Mouse (Mus musculus) heart, adult 2 months (tissue): ENCODE results near the gene Sspo. TPM values are rescaled to one million over a fixed set of nuclear protein-coding genes. Genes with fewer than 3 reads are reported as not detected.

ENCODE experiments used
- DNase-seq, 2 experiments: peaks; one replicate each; pipeline ENCODE4 v3.0.0; 2021
- H3K27ac ChIP-seq: fragments of 200-600 bp; 2 replicates; pipeline ENCODE4 v1.8.1; 2022
- H3K27me3 ChIP-seq: fragments of 200-500 bp; 2 replicates; pipeline ENCODE4 v1.6.1; 2012; ENCODE audit warnings: mild to moderate bottlenecking, low read length, inconsistent platforms, mixed read lengths; ENCODE audit not compliant: control insufficient read depth, insufficient read depth
- H3K36me3 ChIP-seq: fragments of 200-500 bp; 2 replicates; pipeline ENCODE4 v1.6.1; 2012; ENCODE audit warnings: low read length, inconsistent platforms; ENCODE audit not compliant: control insufficient read depth, insufficient read depth
- H3K4me1 ChIP-seq: fragments of 200-500 bp; 2 replicates; pipeline ENCODE4 v1.6.1; 2011; ENCODE audit warnings: low read length; ENCODE audit not compliant: control insufficient read depth, insufficient read depth
- H3K4me3 ChIP-seq: fragments of 200-600 bp; 2 replicates; pipeline ENCODE4 v1.8.1; 2022
- H3K79me2 ChIP-seq: fragments of 200-500 bp; replicated peaks from 2 replicates; pipeline ENCODE4 v1.6.1; 2012; ENCODE audit warnings: mild to moderate bottlenecking, inconsistent platforms, low read length, moderate library complexity, mixed read lengths; ENCODE audit not compliant: control insufficient read depth, insufficient read depth
- H3K9ac ChIP-seq: fragments of 200-500 bp; 2 replicates; pipeline ENCODE4 v1.6.1; 2012; ENCODE audit warnings: low read depth, mild to moderate bottlenecking, control low read depth, inconsistent platforms, low read length, mixed read lengths
- CTCF ChIP-seq: fragments of 200-600 bp; IDR thresholded peaks from 2 replicates; pipeline ENCODE4 v1.8.1; 2022; ENCODE audit warnings: antibody characterized with exemption, mild to moderate bottlenecking, moderate library complexity
- EP300 ChIP-seq: fragments of 200-500 bp; IDR thresholded peaks from 2 replicates; pipeline ENCODE4 v1.6.1; 2011; ENCODE audit warnings: low read depth, low read length, control low read depth; ENCODE audit not compliant: insufficient read depth
- POLR2A ChIP-seq: fragments of 200-500 bp; IDR thresholded peaks from 2 replicates; pipeline ENCODE4 v1.6.1; 2011; ENCODE audit warnings: mild to moderate bottlenecking, low read depth, low read length, control low read depth; ENCODE audit not compliant: insufficient read depth
- WGBS: fragments of 180-500 bp; shearing (Covaris S2); methylation state at CpG from one replicate; pipeline ENCODE4 v1.1.7; 2018; 5-methylcytosine and 5-hydroxymethylcytosine counted together
- intact Hi-C: fragments of 180-260 bp; cut with DNase I; formaldehyde crosslinking; loops from one replicate; pipeline ENCODE4 v1.15.1; 2025
- polyA plus RNA-seq: library from polyadenylated mRNA; depleted of rRNA; stranded (reverse); fragments of >200 nt; gene quantifications from 2 replicates; pipeline ENCODE4 v1.2.3, GENCODE M21; 2012
- total RNA-seq, 2 experiments: library from RNA; stranded (reverse); gene quantifications; 2 replicates each; pipeline ENCODE4 v1.2.3; 2021

The Sspo gene
- total and polyA plus RNA-seq, 3 experiments, result 0.18 to 1.7 (median 0.47) TPM

DNA sequence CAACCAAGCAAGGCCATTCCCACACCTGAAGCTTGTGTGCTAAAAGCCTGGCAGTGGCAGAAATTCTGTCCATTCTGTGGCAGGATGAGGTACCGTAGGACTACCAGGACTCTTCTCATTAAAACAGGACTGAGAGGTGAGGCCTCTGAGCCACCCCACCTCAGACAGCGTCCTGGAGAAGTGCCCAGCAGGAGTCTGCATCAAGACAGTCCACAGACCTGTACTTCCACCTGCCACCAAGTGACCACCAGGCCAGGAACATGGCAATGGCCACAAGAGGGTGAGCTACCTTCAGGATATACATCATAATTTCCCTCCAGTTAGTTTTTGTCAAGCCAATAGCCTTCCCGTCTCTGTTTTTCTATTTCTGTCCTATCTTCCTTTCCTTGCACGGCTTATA lies 35.9 kb upstream of the Sspo start:
- DNase-seq, result peak in 1 of 2 experiments; percentile 16
- H3K4me3 ChIP-seq, result no peak overlapping the region
- H3K27me3 ChIP-seq, result no peaks in the 10 kb centered on the region
- no peak overlapping the region; the same call in none of the 2 replicates for H3K27ac ChIP-seq
- 63% methylated on average over 4 of the region's 4 CpGs for WGBS
- no peak overlapping the region for H3K9ac ChIP-seq
- H3K79me2 ChIP-seq, result no peaks in the 10 kb centered on the region
- intact Hi-C loops, result no loop called here
- no peaks in the 10 kb centered on the region; the same call in 1 of the 2 replicates for H3K36me3 ChIP-seq
- peaks cover 2% of the 10 kb centered on the region; the same call in 1 of the 2 replicates for H3K4me1 ChIP-seq
- TF ChIP-seq POLR2A (no peak), CTCF (peak; percentile 23; the same call in 1 of the 2 replicates), EP300 (no peak)

DNA sequence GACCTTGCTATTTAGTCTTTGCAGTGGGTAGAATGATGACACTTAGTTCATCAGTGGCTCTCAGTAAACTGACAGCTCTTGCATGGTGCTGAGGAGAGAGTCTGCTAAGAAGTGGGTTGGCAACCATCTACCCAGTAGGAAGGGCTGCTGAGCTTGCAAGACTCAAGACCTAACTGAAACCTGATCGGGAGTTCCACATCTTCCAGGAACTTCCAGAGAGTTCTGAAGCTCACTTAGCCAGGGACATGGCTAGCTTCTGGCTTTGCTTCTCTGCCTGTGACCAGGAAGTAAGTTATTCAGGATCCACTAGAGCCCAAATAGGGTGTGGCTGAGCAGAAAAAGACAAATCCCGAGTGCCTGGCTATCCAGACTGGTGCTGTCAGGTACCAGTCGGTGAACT lies 35.4 kb upstream of the Sspo start:
- no peaks in the 10 kb centered on the region for H3K27me3 ChIP-seq
- H3K9ac ChIP-seq, result no peak overlapping the region
- H3K4me3 ChIP-seq, result no peak overlapping the region
- WGBS, result 85% methylated on average over 3 of the region's 3 CpGs
- intact Hi-C loops, result no loop called here
- no peaks in the 10 kb centered on the region; the same call in 1 of the 2 replicates for H3K36me3 ChIP-seq
- TF ChIP-seq CTCF (no peak), POLR2A (no peak), EP300 (no peak)
- H3K4me1 ChIP-seq, result peaks cover 2% of the 10 kb centered on the region; the same call in 1 of the 2 replicates
- DNase-seq, result no peak
- H3K27ac ChIP-seq, result no peak overlapping the region
- H3K79me2 ChIP-seq, result no peaks in the 10 kb centered on the region

DNA sequence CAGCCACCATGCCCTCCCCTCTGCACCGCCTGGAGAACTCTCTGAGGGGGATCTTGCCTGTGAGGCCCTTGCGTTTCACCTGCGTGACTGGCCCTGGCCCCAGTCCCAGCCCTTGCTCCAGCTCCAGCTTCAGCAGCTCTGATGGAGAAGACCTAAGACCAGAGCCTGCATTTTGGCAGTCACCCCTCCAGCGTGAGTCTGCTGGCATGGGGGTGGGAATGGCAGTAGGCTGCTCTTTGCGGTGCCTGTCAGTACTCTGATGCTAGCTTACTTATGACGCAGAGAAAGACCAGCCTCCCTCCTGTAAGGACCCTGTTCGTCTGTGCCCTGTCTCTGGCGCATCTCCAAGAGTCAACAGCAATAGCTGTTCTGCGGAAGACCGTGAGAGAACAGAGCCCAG lies 34.9 kb upstream of the Sspo start:
- Histone ChIP-seq H3K4me3 (no peak overlapping the region), H3K79me2 (no peaks in the 10 kb centered on the region), H3K36me3 (no peaks in the 10 kb centered on the region; the same call in 1 of the 2 replicates), H3K9ac (no peak overlapping the region), H3K4me1 (peaks cover 2% of the 10 kb centered on the region; the same call in 1 of the 2 replicates), H3K27ac (no peak overlapping the region), H3K27me3 (no peaks in the 10 kb centered on the region)
- peak in 1 of 2 experiments; percentile 13 for DNase-seq
- 75% methylated on average over 10 of the region's 10 CpGs for WGBS
- TF ChIP-seq POLR2A, result no peak
- TF ChIP-seq CTCF, result no peak
- no peak for TF ChIP-seq EP300
- intact Hi-C loops, result no loop called here

DNA sequence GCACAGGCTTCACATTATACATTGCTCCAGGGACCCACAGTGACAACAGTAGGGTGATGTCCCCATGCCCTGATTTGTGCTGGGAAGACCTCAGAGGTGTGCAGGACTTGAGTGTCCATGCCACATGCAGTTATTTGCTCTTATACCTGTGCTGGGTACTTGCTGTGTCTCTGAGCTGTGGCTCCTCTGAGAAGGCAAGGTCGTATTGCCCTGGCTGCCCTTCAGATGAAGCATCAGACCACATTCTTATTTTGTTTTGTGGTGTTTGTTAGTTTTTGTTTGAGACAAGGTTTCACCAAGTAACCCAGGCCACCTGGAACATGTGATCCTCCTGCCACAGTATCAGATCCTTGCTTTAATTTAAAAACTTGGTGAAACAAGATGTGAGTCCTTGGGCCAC lies 33.1 kb upstream of the Sspo start:
- DNase-seq, result peak in 1 of 2 experiments; percentile 4
- H3K9ac ChIP-seq, result no peak overlapping the region
- H3K27me3 ChIP-seq, result no peaks in the 10 kb centered on the region
- 86% methylated on average over 1 of the region's 1 CpGs for WGBS
- no peak for TF ChIP-seq POLR2A
- TF ChIP-seq EP300, result no peak
- no peak for TF ChIP-seq CTCF
- intact Hi-C loops, result no loop called here
- H3K4me3 ChIP-seq, result no peak overlapping the region
- no peak overlapping the region for H3K27ac ChIP-seq
- H3K4me1 ChIP-seq, result peaks cover 2% of the 10 kb centered on the region; the same call in 1 of the 2 replicates
- H3K36me3 ChIP-seq, result no peaks in the 10 kb centered on the region; the same call in 1 of the 2 replicates
- H3K79me2 ChIP-seq, result no peaks in the 10 kb centered on the region

DNA sequence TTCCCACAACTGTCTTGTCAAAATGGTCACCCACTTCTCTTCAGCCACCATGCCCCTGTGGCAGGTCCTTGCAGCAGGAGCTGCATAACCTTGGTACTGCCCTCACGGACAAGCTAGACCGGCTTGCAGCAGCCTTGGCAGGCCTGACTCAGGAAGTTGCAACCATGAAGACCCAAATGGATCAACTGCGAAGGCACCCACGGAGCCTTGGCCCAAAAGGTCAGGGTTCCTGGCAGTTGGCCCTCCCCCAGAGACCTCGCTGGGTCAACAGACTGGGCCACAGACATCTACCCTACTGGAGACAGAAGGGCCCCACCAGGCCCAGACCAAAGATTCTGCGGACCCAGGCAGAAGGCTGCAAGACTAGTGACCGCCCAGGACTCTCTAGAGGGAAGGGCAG lies 32.4 kb upstream of the Sspo start:
- Histone ChIP-seq H3K79me2 (no peaks in the 10 kb centered on the region), H3K4me1 (peaks cover 3% of the 10 kb centered on the region; the same call in 1 of the 2 replicates), H3K27me3 (no peaks in the 10 kb centered on the region), H3K27ac (no peak overlapping the region), H3K36me3 (no peaks in the 10 kb centered on the region; the same call in 1 of the 2 replicates), H3K9ac (no peak overlapping the region), H3K4me3 (no peak overlapping the region)
- intact Hi-C loops, result no loop called here
- 89% methylated on average over 7 of the region's 7 CpGs for WGBS
- peak in 1 of 2 experiments; percentile 12 for DNase-seq
- no peak for TF ChIP-seq POLR2A
- no peak for TF ChIP-seq CTCF
- TF ChIP-seq EP300, result no peak

DNA sequence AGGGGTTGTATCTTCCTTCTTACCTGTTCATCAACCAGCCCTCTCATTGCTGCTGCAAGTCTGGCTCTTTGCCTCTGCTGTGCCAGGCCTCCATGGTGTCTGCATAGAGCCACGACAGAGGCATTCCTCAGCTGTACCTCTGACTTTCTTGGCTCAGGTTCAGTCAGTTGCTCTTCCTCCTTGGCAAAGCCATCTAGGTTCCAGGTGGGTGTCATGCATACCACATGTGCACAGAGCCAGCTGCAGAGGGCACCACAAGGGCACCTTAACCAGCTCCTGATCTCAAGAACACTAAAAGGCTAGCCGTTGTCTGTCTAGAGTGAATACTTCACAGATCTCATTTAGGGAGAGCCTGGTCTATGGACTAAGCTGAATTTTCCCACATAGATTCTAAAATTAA lies 31.5 kb upstream of the Sspo start:
- 57% methylated on average over 2 of the region's 2 CpGs for WGBS
- Histone ChIP-seq H3K4me1 (peaks cover 7% of the 10 kb centered on the region; the same call in 1 of the 2 replicates), H3K79me2 (no peaks in the 10 kb centered on the region), H3K9ac (no peak overlapping the region), H3K27me3 (no peaks in the 10 kb centered on the region), H3K4me3 (no peak overlapping the region), H3K36me3 (no peaks in the 10 kb centered on the region; the same call in 1 of the 2 replicates), H3K27ac (no peak overlapping the region)
- no peak for TF ChIP-seq POLR2A
- intact Hi-C loops, result no loop called here
- DNase-seq, result no peak
